Mouse (Mus musculus): ENCODE data around the gene Ly6g6f.

DNA sequence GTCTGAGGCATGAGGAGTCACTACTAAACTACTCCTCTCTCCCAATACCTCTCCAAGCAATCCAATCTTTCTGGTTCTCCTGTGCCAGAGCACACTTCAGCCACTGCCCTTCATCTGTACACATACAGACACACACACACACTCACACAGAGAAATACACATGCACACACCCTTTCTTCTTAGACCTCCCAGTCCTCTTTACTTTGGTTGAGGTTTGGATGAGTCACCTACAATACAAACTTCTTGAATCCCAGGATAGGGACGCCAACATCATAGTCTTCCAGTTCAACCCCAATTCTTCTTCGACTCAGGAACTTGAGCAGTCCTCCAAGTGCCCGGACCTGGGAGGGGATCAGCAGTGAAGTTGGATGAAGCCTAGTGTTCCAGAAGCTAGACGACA lies 41.6 kb downstream of the Ly6g6f start:
- TF ChIP-seq CTCF (IDR thresholded peaks at IDR 0.05; ENCODE audit: extremely low read depth, insufficient read depth, insufficient read length, insufficient replicate concordance) (no peak), POLR2A (IDR thresholded peaks at IDR 0.05; ENCODE audit: low read depth, low read length) (no peak)
